Mouse (Mus musculus) heart, postnatal 0 days (tissue): ENCODE results near the gene Dtd1.

Experiments used
- CTCF ChIP-seq: IDR thresholded peaks from 2 replicates; pipeline ENCODE4 v1.5.1; 2016; ENCODE audit warnings: antibody characterized with exemption, control low read depth, low read depth
- EP300 ChIP-seq: IDR thresholded peaks from 2 replicates; pipeline ENCODE4 v1.6.1; 2016; ENCODE audit warnings: antibody characterized with exemption, low read depth

- TF ChIP-seq CTCF (no peak), EP300 (no peak)
Observed at GRCm38 (mm10) chr2:144670289-144670930, 70.7 kb downstream of the Dtd1 start.
